Mouse (Mus musculus) heart, adult 8-10 months (tissue): ENCODE measurements around the gene Hspb11. TPM values are rescaled to one million over a fixed set of nuclear protein-coding genes. Genes with fewer than 3 reads are reported as not detected.

Experiments
- DNase-seq: peaks from one replicate; pipeline ENCODE4 v3.0.0; 2022; ENCODE audit warnings: low spot score
- total RNA-seq, 4 experiments: library from RNA; stranded (reverse); gene quantifications; 2 replicates each; pipeline ENCODE4 v1.2.4; 2022

Gene Hspb11
- total RNA-seq: 10 to 100 TPM; 10.1 to 12.3 (median 10.2) TPM

DNA sequence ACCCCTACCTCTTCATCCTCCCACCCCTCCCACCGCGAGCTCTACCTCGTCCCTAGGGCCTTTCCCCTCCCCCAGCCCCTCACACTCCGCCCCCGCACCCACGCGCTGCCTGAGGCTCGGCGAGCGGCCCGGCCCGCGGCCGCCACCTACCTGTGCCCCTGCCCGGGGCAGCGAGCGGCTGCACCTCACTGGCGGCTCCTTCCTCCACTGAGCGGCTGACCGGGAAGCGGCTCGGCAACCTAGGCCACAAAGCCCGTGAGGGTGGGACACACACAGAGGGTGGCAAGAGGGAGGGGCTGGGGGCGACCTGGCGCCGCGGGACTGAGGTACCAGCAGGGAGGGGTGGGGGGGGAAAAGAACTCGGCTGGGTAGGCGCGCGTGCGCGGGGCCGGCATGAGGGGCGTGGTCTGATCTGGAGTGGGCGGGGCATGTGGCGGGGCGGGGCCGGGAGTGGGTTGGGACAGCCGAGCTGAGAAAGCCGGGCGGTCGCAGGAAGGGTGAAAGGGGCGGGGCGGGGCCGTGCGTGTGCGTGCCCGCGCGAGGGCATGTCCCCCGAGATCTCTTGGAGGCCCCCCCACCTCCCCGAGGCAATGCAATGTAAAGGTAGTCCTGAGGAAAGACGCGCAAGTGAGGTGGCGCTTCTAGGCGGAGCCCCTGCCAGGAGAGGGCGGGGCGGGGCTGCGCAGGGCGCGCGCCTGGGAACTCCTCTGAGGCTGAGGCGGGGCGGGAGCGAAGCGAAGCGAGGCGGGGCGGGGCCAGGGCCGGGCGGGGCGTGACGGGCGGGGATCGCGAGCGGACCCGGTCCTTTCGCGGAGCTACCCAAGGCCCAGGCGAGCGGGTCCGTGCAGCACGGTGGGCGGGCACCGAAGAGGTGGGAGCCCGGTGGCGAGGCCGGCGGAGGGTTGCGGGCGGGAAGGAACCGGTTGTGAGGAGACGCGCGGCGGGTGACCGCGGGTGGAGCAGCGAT is at the start of gene Hspb11, which contains the start of gene Lrrc42:
TSS of gene Hspb11 (plus strand) at position 469 of the 967 bp plus-strand sequence.
TSS of gene Lrrc42 (minus strand) at position 408 of the 967 bp plus-strand sequence.
- peak; percentile 83 for DNase-seq

DNA sequence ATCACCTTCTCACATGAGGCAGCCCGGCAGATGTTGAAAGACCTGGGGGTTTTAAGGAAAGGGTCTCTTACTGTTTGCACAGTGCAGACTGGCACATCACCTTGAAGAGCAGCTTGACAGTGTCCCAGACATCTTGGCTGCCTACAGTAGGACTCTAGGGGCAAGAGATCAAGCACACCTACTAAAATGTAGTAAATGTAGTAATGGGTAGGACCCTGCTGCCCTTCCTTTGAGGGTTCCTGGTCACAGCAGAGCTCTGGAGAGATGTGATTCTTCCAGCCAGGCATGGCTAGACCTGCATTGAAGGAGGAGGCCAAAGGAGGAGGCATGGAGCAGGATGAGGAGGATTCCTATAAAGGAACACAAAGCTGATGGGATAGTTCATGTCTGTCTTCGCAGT is 46.4 kb upstream of the Hspb11 start:
- DNase-seq: no peak

DNA sequence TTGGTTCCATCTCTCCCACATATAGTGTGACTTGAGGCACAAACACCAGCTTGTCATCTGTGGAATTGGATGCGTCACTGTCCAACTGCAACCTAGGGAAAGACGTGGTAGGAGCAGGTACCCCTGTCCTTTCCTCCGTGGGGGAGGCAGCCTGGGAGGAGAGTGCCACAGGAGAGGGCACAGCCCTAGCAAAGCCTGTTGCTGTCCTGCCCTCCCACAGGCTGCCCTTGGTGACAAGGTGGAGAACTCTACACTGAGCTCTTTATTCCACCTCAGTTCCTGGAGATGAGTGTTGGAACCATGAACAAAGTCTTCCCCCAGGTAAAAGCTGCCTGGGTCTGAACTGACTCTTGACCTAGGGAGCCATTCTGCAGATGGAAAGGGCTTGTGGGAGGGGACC is 44.5 kb upstream of the Hspb11 start, which contains the start of gene Ldlrad1:
TSS of gene Ldlrad1 (plus strand) at position 301 of the 400 bp plus-strand sequence.
- DNase-seq: no peak

DNA sequence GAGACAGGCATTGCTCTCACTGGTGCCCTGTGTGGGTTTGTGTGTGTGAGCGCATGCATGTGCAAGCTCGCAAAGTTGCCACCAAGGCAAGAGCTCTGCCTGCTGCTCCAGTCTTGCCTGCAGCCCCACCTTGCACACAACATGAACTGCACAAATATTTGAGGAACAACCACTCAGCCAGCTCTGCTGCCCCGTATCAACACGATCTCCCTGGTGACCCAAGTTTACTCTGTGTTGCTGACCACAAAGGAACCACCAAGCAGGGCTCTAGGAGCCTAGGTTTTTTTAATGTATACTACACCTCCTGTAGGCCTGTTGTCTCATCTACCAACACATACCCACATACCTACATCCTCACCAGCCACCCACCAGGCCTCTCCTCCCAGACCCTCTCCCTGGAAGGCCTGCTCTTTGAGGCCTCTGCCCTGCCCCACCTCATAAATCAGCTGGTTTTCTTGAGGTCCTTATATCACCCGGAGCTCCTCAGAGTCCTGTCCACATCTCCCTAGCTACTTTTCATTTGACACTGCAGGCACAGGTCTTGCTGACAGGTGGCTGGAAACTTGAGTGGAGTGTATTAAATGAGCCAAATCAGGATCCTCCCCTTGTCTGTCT is 42.8 kb upstream of the Hspb11 start:
- no peak for DNase-seq

DNA sequence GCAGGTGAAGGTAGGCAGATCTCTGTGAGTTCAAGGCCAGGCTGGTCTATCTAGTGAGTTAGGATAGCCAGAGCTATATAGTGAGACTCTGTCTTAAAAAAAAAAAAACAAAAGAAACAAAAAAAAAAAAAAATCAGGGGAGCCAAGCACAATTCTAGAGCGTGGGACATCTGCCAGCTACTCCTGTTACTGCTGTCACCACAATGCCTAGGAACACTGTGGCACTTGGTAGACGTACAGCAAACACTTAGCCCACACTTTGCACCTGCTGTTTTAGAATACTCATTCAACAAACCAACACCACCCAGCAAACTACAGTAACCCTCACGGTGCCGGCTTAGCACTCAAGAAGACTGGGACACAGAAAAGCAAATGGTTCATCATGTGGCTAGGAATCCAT is 41.9 kb upstream of the Hspb11 start:
- DNase-seq: no peak

DNA sequence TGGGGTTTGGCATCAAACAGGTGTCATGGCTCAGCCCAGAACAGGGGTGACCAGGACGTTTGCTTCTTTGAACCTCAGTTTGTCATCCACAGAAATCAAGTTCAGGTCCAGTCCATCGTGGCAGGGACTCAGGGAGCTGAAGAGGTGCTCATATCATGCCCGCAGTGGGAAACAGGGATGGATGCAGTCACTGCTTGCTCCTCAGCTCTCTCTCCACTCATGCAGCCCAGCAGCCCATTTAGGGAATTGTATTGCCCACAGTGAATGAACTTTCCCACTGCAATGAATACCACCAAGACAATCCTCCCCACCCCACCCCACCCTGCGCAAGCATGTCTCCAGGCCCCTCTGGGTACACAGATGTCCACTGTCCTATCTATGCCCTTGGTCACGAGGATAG is 41.5 kb upstream of the Hspb11 start:
- DNase-seq: no peak

DNA sequence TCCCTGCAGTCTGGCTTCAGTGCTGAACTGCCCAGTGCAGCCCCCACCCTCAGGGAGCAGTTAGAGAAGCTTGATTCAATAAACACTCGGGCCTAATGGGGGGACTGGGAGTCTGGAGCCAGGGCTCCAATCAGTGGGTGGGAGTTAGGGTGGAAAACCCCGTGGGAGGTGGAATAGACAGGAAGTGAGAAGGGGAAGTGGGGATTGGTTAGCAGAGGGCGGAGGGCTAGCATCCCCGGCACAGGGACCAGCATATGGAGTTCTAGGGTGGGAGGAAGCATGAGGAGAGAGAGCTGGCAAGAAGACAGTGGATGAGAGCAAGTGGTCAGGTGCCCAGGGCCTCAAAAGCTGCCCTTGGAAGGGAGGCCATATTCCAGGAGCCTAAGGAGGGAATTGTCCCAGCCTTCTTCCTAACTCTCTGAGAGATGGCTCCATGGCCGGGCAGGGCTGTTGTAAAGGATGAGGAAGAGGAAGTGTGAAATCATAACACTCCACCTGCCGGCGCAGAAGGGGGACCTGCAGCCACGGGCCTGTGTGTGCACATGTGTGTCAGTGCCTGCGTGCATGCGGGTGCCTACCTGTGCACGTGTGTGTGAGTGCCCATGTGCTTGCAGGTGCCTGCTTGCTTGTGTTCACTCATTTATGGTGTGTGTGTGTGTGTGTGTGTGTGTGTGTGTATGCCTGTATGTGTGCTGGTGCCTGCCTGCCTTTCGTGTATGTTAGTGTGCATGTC is 39.9 kb upstream of the Hspb11 start:
- no peak for DNase-seq

DNA sequence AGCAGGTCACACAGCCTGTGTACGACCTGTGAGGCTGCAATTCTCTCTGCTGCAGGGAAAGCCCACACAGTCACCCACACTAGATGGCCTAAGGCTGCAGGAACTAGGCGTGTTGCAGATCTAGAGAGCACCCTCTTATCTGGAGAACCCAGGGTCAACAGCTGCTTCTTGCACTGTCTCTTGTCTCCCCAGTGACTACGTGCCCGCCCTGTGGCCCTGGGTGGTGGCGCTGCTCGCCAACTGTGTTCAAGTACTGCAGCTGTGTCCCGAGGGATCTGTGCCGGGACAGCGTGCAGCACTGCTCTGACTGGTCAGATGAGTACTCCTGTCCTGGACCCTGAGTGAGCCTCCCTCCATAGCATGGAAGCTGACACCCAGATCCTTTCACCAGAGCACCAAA is 35.8 kb upstream of the Hspb11 start:
- DNase-seq: no peak

DNA sequence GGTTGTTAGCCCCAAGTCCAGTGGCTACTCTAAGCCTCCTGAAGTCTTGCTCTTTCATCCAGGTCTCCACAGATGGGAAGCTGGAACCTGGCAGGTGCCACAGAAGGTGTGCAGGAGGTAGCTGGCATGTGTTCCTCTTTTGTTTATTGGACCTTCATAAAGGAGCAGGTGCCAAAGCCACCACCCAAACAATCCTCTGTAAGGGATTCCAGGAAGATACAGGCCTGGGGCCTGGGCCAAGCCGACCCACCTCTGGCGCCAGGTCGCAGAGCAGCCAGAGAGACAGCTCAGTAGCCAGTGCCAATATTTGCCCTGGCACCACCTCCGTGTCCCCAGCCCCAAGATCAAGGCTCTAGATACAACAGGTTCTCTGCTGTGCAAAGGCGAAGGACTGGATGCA is 31.9 kb upstream of the Hspb11 start:
- DNase-seq: no peak

DNA sequence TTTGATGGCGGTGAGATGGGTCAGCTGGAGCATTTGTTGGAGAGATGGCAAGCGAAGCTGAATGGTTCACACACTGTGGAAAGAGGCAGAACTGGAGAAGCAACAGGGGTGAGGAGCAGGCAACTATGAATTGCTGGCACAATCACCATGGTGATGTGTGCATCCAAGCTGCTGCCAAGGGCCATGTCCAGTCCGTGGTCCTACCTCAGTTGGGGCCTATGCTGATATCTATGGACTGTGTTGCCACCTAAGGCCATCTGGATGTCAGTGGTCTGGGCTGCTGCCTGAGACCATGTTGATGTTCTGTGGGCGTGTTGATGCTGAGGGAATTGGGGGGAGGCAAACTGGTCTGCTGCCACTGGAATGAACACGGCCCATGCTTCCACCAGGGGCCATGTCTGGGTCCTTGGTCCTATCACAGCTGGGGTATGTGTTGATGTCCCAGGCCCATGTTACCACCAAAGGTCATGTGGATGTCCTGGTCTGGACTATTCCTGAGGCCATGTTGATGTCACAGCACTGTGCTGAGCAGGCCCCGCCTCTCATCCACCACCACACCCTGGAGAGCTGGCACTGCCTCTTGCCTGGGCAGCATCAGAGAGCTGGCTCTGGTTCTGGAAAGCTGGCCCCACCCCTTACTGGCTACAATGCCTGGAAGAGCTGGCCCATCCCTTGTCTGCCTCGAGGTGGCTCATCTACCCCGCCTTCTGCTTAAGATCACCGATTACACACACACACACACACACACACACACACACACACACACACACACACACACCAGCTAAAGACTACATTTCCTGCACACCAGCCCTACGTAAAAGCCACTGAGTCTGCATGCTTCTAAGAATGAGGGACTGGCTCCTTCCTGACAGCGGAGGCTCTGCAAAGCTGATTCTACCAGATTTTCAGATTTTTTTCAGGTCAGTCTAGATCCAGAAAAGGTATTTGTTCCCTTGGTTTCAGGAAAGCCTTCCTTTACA is 29.9 kb upstream of the Hspb11 start:
- peak; percentile 61 for DNase-seq

DNA sequence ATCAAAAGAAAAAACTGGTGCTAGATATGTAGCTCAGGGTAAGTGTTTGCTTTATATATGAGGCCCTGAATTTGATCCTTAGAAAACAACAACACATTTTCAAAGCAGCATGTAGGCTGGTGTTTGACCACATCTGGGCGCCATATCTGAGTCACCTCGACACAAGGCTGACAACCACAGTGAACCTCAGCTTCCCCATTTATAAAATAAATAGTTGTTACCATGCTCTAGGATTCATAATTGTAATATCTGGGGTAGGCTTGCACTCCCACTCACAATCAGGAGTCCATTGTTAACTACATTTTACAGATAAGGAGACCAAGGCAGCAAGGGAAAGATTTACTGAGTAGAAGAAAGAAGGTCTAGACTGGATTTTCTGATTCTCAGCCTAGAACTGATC is 27.1 kb upstream of the Hspb11 start:
- DNase-seq: no peak

DNA sequence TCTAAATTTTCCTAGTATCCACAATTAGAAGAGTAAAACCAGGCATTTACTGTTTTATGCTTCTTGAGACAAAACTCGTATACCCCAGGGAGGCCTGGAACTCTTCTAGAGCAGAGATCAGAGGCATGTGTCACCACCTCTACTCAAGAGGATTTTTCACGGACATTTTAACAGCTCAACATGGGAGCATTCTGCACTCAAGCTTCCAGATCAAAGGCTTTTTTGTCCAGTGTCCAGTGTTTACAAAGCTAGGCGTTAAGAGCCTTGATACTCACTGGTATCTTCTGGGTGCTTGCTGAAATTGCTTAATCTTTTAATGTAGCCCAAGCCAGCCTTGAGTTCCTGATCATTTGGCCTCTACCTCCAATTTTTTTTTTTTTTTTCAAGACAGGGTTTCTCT is 21.2 kb upstream of the Hspb11 start:
- no peak for DNase-seq

DNA sequence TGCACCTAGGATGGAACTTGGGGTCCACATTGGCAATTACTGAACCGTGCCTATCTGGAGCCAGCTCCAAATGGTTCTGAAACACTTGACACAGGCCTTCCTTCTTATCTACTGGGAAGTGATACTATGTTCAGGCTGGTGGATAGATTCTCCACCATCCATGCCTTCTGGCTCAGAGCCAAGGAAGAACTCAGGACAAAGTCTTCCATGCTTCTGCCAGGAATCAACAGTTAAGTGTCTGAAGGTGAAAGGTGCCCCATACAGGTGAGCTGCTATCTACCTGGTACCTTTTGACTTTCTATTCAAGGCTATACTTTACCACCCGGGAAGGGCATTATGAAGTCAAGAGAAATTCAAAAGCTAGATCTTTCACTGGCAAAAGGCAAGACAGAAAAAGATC is 15.1 kb upstream of the Hspb11 start:
- no peak for DNase-seq

DNA sequence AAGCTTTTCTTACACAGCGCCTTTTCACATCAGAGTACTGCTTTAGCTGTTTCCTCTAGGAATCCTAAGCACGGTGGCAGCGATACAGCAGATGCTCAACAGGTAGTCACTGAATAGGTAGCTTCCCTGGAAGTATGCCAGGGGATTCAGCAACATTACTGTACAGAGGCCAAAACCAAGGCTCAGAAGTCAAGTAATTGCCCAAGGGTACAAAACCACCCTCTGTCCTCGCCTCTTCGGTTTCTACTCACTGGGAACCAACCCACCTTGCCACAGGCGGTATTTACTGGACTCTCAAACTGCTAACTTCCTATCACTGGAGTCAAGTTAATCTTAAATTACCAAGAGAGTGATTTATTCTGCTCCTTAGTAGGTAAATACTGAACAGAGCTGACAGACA is 13.2 kb upstream of the Hspb11 start:
- DNase-seq: no peak

DNA sequence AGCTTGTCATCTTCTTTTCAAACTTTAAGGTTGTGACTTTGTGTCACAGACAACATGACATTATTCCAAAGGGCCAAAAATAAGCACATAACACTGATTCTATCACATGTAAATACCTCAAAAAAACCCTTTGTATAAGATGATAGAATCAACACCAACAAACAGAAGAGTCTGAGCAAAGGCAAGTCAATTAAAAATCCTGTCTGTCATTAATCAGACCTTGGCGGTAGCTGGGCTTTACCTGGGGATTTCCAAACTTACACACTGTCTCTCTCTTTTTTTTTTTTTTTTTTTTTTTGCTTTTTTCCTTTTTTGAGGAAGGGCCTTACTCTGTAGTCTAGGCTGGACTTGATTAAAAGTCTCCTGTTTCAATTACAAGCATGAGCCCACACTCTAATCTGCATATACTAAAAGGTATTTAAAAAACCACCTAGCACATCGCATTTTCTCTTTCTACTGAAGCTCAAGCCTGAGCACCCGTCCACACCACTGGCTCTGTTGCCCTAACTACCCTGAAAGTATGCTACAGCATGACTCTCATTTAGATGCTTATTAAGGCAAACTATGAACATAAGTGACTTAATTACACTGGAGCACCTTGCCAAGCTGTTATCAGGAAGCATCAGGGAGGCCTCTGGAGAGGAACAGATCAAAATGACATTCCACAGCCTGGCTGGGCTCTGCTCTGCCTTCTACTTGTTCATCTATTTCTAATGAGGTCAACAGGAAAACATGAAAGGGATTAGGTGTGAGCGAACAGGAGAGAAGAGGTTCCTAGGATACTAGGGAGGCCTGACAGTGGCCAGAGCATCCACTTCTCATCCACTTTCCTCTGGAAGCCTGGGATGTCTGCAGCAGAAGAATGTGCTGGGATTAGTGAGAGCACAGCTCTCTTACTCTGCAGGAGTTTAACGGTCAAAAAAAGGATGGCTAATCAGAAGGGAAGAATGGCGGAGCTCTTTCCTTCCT is 9.7 kb upstream of the Hspb11 start:
- DNase-seq: no peak

DNA sequence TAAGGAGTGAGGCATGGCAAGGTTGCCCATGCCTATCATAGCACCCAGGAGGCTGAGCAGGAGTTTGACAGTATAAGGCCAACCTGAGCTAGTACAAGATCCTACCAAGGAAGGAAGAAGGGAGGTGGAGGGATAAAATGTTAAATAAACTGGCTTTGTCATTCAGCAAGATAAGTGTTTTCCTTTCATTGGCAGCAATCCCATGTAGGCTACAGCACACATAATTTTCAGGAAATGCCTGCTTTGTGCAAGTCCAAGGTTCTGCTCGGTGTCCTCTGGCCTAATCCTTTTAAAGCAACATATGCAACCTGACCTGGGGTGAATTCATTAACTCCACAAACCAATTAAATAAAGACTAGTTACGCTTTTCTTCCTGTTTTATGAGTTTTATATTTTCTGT is 8.0 kb upstream of the Hspb11 start:
- DNase-seq: no peak

DNA sequence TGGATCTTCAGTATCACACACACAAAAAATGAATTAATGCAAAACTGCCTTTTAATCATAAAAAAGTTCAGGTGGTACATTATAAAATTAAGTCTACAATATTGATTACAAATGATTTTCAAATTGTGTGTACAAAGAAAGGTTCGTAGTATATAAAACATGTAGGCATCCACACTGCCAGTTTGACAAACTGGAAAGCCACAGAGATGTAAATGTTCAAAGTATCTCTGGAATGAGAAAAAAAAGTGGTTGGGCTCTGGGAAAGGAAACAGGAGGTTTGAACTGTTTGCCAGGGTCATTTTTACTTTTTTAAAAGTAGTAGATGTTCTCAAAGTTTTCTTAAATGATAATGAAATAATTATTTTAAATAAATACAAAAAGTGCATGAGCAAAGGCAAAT is 7.4 kb upstream of the Hspb11 start:
- no peak for DNase-seq

DNA sequence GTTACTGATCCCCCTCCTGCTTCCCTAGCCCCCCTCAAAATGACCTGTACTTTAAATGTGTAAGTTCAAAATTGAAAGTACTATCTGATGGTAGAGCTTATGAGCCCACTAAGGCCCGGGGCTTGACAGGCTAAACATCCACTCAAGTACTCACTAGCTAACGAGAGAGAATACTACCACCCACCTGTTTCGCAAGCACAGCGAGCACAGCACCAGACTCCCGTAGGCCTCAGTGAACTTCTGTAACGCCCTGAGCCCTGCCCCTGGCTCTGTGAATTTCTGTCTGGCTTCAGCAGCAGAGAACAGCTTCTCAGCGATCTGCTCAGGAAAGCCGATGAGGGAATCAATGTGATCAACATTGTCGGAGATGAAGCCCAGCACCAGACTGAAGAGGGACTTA is 6.3 kb upstream of the Hspb11 start:
- no peak for DNase-seq

DNA sequence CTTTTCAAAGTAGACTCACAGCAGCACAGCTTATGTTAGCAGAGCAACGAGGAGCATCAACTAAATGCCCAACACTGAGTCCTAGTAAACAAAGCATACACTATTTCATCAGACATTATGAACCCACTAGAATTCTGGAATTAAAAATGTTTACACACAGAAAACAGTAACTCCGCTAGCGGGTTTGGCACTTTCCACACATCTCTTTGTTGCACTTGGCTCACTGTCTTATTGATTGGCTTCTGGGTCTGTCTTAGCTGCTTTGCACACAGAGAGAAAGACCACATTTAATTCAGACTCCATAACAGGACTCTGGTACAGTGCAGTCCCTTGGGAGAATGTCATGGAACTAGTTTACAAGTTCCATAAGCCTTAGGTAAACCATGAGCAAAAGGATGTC is 5.3 kb upstream of the Hspb11 start:
- no peak for DNase-seq

DNA sequence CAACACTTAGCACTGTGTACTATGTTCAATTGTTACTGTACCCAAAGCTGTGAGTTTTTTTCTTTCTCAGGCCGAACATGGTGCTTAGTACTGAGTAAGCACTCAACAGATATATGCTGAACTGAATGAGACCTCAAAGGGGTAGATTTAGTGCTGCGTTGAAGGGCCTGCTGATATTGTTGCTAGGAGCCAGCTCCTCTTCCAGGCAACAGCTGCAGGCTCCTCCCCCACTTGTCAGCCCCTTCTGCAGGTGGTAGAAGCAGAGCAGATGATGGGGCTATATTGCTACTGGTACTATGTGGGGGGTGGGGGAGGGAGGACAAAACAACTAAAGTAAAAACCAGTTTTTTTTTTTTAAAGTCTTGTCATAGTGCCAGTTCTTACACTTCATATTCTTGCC is 3.9 kb upstream of the Hspb11 start:
- no peak for DNase-seq
